2 mouse cellular contexts compared by ENCODE assay signal in genomic region chr5:114840481-114840880, GRCm38 (mm10).
TF ChIP-seq lines count a peak whose summit lies in the region.

No protein-coding gene starts in this region.

TF ChIP-seq in C2C12, 6 proteins besides CTCF, POLR2A, EP300 and RAD21:
- peak; percentile 10 for TF ChIP-seq MYOD1 (IDR thresholded peaks at IDR 0.05; ENCODE audit: control insufficient read depth, insufficient read length, low read depth)
TF ChIP-seq in C2C12: peak in this region for 1; not testable (repeated sequence) for 5.

TF ChIP-seq in myocyte, 11 proteins besides CTCF, POLR2A, EP300 and RAD21:
- peak in 2 of 3 experiments; percentile 45 to 78 for TF ChIP-seq MYOD1 (IDR thresholded peaks at IDR 0.05; ENCODE audit: control insufficient read depth in 1 of 3, insufficient read length in 2 of 3, low read depth in 2 of 3)
- TF ChIP-seq TCF12 (IDR thresholded peaks at IDR 0.05; ENCODE audit: insufficient read depth, poor library complexity, severe bottlenecking) = peak; percentile 34
- peak in 1 of 3 experiments; percentile 37 for TF ChIP-seq MYOG (IDR thresholded peaks at IDR 0.05; ENCODE audit: control insufficient read depth in 1 of 3, insufficient read depth in 1 of 3, insufficient read length in 2 of 3, low read depth in 2 of 3)
